Mouse (Mus musculus): Measurements from ENCODE around the gene Ilk. TPM values are rescaled to one million over a fixed set of nuclear protein-coding genes. Genes with fewer than 3 reads are reported as not detected.

Gene Ilk
- polyA plus RNA-seq, 1 experiment from 2014 or later, result 289 TPM

DNA sequence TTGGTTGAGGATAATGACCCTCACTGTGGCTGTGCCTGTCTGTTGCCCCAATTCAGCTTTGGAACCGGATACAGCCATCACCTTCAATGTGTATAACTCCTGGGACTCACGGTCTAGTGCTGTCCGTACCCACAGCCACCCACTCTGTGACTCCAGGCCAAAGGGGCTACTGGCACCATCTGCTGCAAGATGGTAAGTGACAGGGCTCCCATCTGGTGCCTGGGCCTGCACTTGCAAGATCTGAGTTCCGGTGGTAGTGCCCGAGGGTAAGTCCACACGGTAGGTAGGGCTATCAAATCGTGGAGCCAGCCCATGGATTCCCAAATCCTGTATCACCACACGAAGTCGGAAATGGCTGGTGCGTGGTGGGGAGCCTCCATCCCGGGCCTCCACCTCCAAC, 27.9 kb downstream of the Ilk start:
- H3K36me3 ChIP-seq (ENCODE audit: control insufficient read depth, insufficient read depth, low read length), result peaks cover 6% of the 10 kb centered on the region; the same call in 1 of the 2 replicates
- DNase-seq (ENCODE audit: low spot score) (no peak), ATAC-seq (ENCODE audit: low FRiP score, low TSS enrichment) (no peak)
- TF ChIP-seq EP300 (optimal IDR thresholded peaks at IDR 0.05), result no peak
- TF ChIP-seq CTCF (IDR thresholded peaks at IDR 0.05; ENCODE audit: low read depth), result no peak
- H3K4me1 ChIP-seq (replicated peaks; ENCODE audit: control insufficient read depth, insufficient read depth), result no peaks in the 10 kb centered on the region
- H3K4me3 ChIP-seq (ENCODE audit: low read depth, low read length), result no peak overlapping the region
- H3K27me3 ChIP-seq (ENCODE audit: control insufficient read depth, insufficient read depth, low read length), result no peaks in the 10 kb centered on the region
- no peak overlapping the region for H3K27ac ChIP-seq (replicated peaks)
- no peak overlapping the region for H3K4me2 ChIP-seq (replicated peaks; ENCODE audit: low read depth)
- H3K9me3 ChIP-seq (ENCODE audit: control insufficient read depth, low read length), result no peaks in the 10 kb centered on the region
- 92% methylated on average over 11 of the region's 11 CpGs for WGBS
- H3K9ac ChIP-seq (ENCODE audit: low read length), result no peak overlapping the region

DNA sequence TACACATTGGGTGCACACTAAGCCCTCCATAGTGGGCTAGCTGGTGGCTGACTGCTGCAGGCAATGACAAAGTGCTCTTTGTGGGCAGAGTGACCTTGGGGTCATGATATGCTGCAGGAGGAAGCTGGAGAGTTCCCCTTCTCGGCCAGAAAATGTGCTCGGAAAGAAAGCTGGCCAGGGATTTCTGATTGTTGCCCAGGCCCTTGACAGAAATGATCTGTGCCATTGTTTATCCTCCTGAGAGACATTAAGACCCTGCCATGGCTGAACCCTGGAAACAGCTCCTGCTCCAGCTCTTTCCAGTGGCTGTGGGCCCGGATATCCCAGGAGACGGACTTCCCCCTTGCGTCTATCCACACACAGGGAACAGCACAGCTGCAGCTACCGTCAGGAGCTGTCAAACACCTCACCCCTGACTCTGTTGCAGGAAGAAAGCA, 31.4 kb downstream of the Ilk start:
- Histone ChIP-seq H3K36me3 (ENCODE audit: control insufficient read depth, insufficient read depth, low read length) (peaks cover 13% of the 10 kb centered on the region; the same call in 1 of the 2 replicates), H3K9me3 (ENCODE audit: control insufficient read depth, low read length) (no peaks in the 10 kb centered on the region), H3K9ac (ENCODE audit: low read length) (no peak overlapping the region), H3K4me1 (replicated peaks; ENCODE audit: control insufficient read depth, insufficient read depth) (no peaks in the 10 kb centered on the region), H3K4me2 (replicated peaks; ENCODE audit: low read depth) (no peak overlapping the region), H3K27me3 (ENCODE audit: control insufficient read depth, insufficient read depth, low read length) (no peaks in the 10 kb centered on the region), H3K27ac (replicated peaks) (no peak overlapping the region), H3K4me3 (ENCODE audit: low read depth, low read length) (no peak overlapping the region)
- ATAC-seq (ENCODE audit: low FRiP score, low TSS enrichment) (no peak), DNase-seq (ENCODE audit: low spot score) (no peak)
- no peak for TF ChIP-seq EP300 (optimal IDR thresholded peaks at IDR 0.05)
- no peak for TF ChIP-seq CTCF (IDR thresholded peaks at IDR 0.05; ENCODE audit: low read depth)
- 29% methylated on average over 6 of the region's 6 CpGs for WGBS

DNA sequence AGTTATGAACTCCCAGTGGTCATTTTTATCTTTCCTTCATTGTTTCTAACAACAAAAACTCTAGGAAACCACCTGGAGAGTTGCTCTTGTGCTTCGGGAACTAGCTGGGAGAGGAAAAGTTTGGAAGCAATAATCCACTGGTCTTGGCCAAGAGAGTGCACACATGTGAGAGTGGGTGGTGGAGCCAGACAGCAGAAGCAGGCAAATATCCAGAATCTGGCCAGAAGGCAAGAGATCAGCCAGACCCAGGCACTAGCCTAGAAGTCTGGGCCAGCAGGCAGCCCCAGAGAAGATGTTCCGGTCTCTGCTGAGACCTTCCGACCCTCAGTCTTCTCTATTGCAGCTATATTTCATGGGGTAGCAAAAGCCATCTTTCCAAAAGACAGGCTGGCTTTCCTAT, 33.6 kb downstream of the Ilk start:
- Histone ChIP-seq H3K27ac (replicated peaks) (no peak overlapping the region), H3K36me3 (ENCODE audit: control insufficient read depth, insufficient read depth, low read length) (peaks cover 10% of the 10 kb centered on the region; the same call in 1 of the 2 replicates), H3K9me3 (ENCODE audit: control insufficient read depth, low read length) (no peaks in the 10 kb centered on the region), H3K27me3 (ENCODE audit: control insufficient read depth, insufficient read depth, low read length) (no peaks in the 10 kb centered on the region), H3K4me2 (replicated peaks; ENCODE audit: low read depth) (no peak overlapping the region), H3K4me3 (ENCODE audit: low read depth, low read length) (no peak overlapping the region), H3K9ac (ENCODE audit: low read length) (no peak overlapping the region), H3K4me1 (replicated peaks; ENCODE audit: control insufficient read depth, insufficient read depth) (no peaks in the 10 kb centered on the region)
- ATAC-seq (ENCODE audit: low FRiP score, low TSS enrichment), result no peak
- WGBS, result 64% methylated on average over 3 of the region's 3 CpGs
- no peak for DNase-seq (ENCODE audit: low spot score)
- TF ChIP-seq CTCF (IDR thresholded peaks at IDR 0.05; ENCODE audit: low read depth), result no peak
- no peak for TF ChIP-seq EP300 (optimal IDR thresholded peaks at IDR 0.05)

DNA sequence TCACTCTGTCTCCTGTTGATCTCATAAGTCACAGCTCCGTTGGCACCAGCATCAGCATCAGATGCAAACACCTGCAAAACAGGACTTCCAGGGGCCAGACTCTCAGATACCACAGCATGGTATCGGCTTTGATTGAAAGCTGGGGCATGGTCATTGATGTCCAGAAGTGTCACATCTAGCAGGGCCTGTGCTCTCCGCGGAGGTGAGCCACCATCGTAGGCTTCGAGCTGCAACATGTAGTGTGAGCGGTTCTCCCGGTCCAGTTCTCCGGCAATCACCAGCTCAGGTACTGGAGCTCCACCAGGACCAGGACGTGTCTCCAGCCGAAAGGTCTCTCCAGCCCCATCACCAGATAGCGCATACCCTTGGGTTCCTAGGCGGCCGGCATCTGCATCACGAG, 35.9 kb downstream of the Ilk start:
- Histone ChIP-seq H3K36me3 (ENCODE audit: control insufficient read depth, insufficient read depth, low read length) (peaks cover 7% of the 10 kb centered on the region; the same call in 1 of the 2 replicates), H3K4me1 (replicated peaks; ENCODE audit: control insufficient read depth, insufficient read depth) (no peaks in the 10 kb centered on the region), H3K27ac (replicated peaks) (no peak overlapping the region), H3K4me3 (ENCODE audit: low read depth, low read length) (no peak overlapping the region), H3K9me3 (ENCODE audit: control insufficient read depth, low read length) (no peaks in the 10 kb centered on the region), H3K27me3 (ENCODE audit: control insufficient read depth, insufficient read depth, low read length) (no peaks in the 10 kb centered on the region), H3K4me2 (replicated peaks; ENCODE audit: low read depth) (no peak overlapping the region), H3K9ac (ENCODE audit: low read length) (no peak overlapping the region)
- ATAC-seq (ENCODE audit: low FRiP score, low TSS enrichment) (no peak), DNase-seq (ENCODE audit: low spot score) (no peak)
- TF ChIP-seq CTCF (IDR thresholded peaks at IDR 0.05; ENCODE audit: low read depth), result no peak
- TF ChIP-seq EP300 (optimal IDR thresholded peaks at IDR 0.05), result no peak
- 93% methylated on average over 15 of the region's 15 CpGs for WGBS

DNA sequence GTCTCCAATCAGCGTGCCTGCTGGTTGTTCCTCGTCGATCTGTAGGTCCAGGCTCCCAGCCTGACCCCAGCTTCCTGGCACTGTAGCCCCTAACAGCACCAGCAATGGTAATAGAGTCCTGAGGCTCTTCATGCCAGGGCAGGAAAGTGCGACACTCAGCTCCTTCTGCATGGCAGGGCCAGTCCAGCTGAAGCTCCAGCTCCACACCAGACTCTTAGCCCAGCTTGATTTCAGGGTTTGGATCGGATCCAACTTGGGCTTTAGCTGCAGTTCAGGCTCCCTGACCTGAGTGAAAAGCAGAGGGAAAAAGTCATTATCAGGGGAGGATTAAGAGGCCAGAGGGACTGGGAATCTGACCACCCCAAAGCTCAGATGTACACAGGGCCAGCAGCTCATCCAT, 36.6 kb downstream of the Ilk start:
- ATAC-seq (ENCODE audit: low FRiP score, low TSS enrichment), result no peak
- Histone ChIP-seq H3K27me3 (ENCODE audit: control insufficient read depth, insufficient read depth, low read length) (no peaks in the 10 kb centered on the region), H3K9ac (ENCODE audit: low read length) (no peak overlapping the region), H3K9me3 (ENCODE audit: control insufficient read depth, low read length) (no peaks in the 10 kb centered on the region), H3K27ac (replicated peaks) (no peak overlapping the region), H3K4me1 (replicated peaks; ENCODE audit: control insufficient read depth, insufficient read depth) (no peaks in the 10 kb centered on the region), H3K4me3 (ENCODE audit: low read depth, low read length) (no peak overlapping the region), H3K36me3 (ENCODE audit: control insufficient read depth, insufficient read depth, low read length) (peaks cover 7% of the 10 kb centered on the region; the same call in 1 of the 2 replicates), H3K4me2 (replicated peaks; ENCODE audit: low read depth) (no peak overlapping the region)
- WGBS, result 64% methylated on average over 5 of the region's 5 CpGs
- no peak for TF ChIP-seq EP300 (optimal IDR thresholded peaks at IDR 0.05)
- no peak for TF ChIP-seq CTCF (IDR thresholded peaks at IDR 0.05; ENCODE audit: low read depth)
- no peak for DNase-seq (ENCODE audit: low spot score)

DNA sequence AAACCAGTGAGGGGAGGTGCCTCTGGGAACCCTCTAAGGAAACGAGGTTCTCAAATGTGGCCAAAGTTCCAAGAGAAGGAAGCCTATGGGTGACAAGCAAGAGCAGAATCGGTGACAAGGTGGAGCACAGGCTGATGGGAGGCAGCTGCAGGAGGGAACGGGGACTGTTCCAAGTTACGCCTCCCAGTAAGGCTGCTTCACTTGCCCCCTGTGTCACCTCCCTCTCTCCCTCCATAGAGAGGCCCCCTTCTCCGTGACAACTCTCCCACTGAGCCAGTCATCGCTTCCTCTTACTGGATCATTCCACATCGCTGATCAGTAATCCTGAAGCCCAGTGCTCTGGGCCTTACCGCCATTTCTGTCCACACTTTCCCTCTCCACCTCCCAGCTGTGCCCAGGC, 38.3 kb downstream of the Ilk start:
- DNase-seq (ENCODE audit: low spot score), result no peak
- no peak overlapping the region for H3K9ac ChIP-seq (ENCODE audit: low read length)
- WGBS, result 58% methylated on average over 8 of the region's 8 CpGs
- ATAC-seq (ENCODE audit: low FRiP score, low TSS enrichment), result peak; percentile 41; the same call in 1 of the 2 replicates
- H3K4me3 ChIP-seq (ENCODE audit: low read depth, low read length), result no peak overlapping the region
- H3K4me2 ChIP-seq (replicated peaks; ENCODE audit: low read depth), result no peak overlapping the region
- H3K9me3 ChIP-seq (ENCODE audit: control insufficient read depth, low read length), result no peaks in the 10 kb centered on the region
- H3K27ac ChIP-seq (replicated peaks), result peak overlapping the region; percentile 50; the same call in 1 of the 2 replicates
- peaks cover 7% of the 10 kb centered on the region; the same call in 1 of the 2 replicates for H3K4me1 ChIP-seq (replicated peaks; ENCODE audit: control insufficient read depth, insufficient read depth)
- no peak for TF ChIP-seq CTCF (IDR thresholded peaks at IDR 0.05; ENCODE audit: low read depth)
- no peak for TF ChIP-seq EP300 (optimal IDR thresholded peaks at IDR 0.05)
- peaks cover 7% of the 10 kb centered on the region; the same call in 1 of the 2 replicates for H3K36me3 ChIP-seq (ENCODE audit: control insufficient read depth, insufficient read depth, low read length)
- no peaks in the 10 kb centered on the region for H3K27me3 ChIP-seq (ENCODE audit: control insufficient read depth, insufficient read depth, low read length)
